Comparison of ENCODE assay signal across 9 mouse cellular contexts in genomic region chr1:51944755-51945154, GRCm38 (mm10). TPM values are rescaled to one million over a fixed set of nuclear protein-coding genes. Genes with fewer than 3 reads are reported as not detected.
DNase-seq lines count a peak whose midpoint lies in the region; ATAC-seq and TF ChIP-seq lines count a peak whose summit lies in the region.
"Had no signal": no experiment of that assay in that cellular context is flagged by ENCODE, and none has a peak within 500 bp of the region (broad histone marks: within the 10 kb centered on the region; RNA-seq: fewer than 3 reads in every experiment).

No protein-coding gene starts in this region.

- H3K9ac ChIP-seq in intestine, embryonic 14.5 days (ENCODE audit: low read length), result no peak overlapping the region
- H3K9ac ChIP-seq in intestine, embryonic 15.5 days, result no peak overlapping the region
- H3K9ac ChIP-seq in ES-Bruce4 (ENCODE audit: low read depth, poor library complexity, severe bottlenecking), result no peak overlapping the region
- H3K9ac ChIP-seq in midbrain, embryonic 14.5 days (replicated peaks; ENCODE audit: low read length), result no peak overlapping the region
- H3K9ac ChIP-seq: liver, embryonic 13.5 days had no signal

- no peak overlapping the region for H3K27ac ChIP-seq in intestine, embryonic 14.5 days (ENCODE audit: low read depth)
- no peak overlapping the region for H3K27ac ChIP-seq in intestine, embryonic 15.5 days
- no peak overlapping the region for H3K27ac ChIP-seq in ES-Bruce4 (ENCODE audit: insufficient read depth, low read length)
- H3K27ac ChIP-seq in midbrain, embryonic 14.5 days (replicated peaks; ENCODE audit: low read depth, low read length), result no peak overlapping the region
- H3K27ac ChIP-seq: liver, embryonic 13.5 days had no signal

- peak; percentile 24 for TF ChIP-seq CTCF in ES-Bruce4 (IDR thresholded peaks at IDR 0.05; ENCODE audit: low read depth, low read length)

- no peak overlapping the region for H3K4me2 ChIP-seq in intestine, embryonic 14.5 days (ENCODE audit: low read length)
- H3K4me2 ChIP-seq in intestine, embryonic 15.5 days (replicated peaks), result no peak overlapping the region
- H3K4me2 ChIP-seq in midbrain, embryonic 14.5 days (ENCODE audit: low read length), result no peak overlapping the region
- H3K4me2 ChIP-seq: liver, embryonic 13.5 days had no signal

- TF ChIP-seq POLR2A in ES-Bruce4 (IDR thresholded peaks at IDR 0.05; ENCODE audit: insufficient read depth, low read length), result no peak

- 42% methylated on average over 5 of the region's 5 CpGs for WGBS in intestine, embryonic 14.5 days
- 41% methylated on average over 5 of the region's 5 CpGs for WGBS in intestine, embryonic 15.5 days
- 46% methylated on average over 5 of the region's 5 CpGs for WGBS in midbrain, embryonic 14.5 days

- peak; percentile 77 for DNase-seq in intestine, embryonic 14.5 days (ENCODE audit: low spot score)
- DNase-seq in cerebellum, adult 11 months, result peak; percentile 12
- peak; percentile 10 to 22 for DNase-seq in frontal cortex, postnatal 25 days (ENCODE audit: low spot score in 2 of 2)
- peak; percentile 8 to 50 for DNase-seq in layer of hippocampus, postnatal 14 days (ENCODE audit: low spot score in 2 of 2)
- DNase-seq in midbrain, embryonic 14.5 days, result peak; percentile 88
- no peak for DNase-seq in ovary, adult 18-20 months (ENCODE audit: low spot score)
- DNase-seq: liver, embryonic 13.5 days had no signal

- H3K9me3 ChIP-seq in intestine, embryonic 14.5 days (ENCODE audit: control insufficient read depth, low read length), result no peaks in the 10 kb centered on the region
- no peaks in the 10 kb centered on the region for H3K9me3 ChIP-seq in intestine, embryonic 15.5 days
- no peaks in the 10 kb centered on the region for H3K9me3 ChIP-seq in ES-Bruce4 (replicated peaks; ENCODE audit: control insufficient read depth, insufficient read depth, low read length, poor library complexity, severe bottlenecking)
- H3K9me3 ChIP-seq in midbrain, embryonic 14.5 days (ENCODE audit: control insufficient read depth, low read length), result no peaks in the 10 kb centered on the region
- H3K9me3 ChIP-seq: liver, embryonic 13.5 days had no signal

- no peaks in the 10 kb centered on the region for H3K27me3 ChIP-seq in intestine, embryonic 14.5 days (replicated peaks; ENCODE audit: control insufficient read depth, insufficient read depth, low read length)
- no peaks in the 10 kb centered on the region for H3K27me3 ChIP-seq in intestine, embryonic 15.5 days (replicated peaks)
- no peaks in the 10 kb centered on the region for H3K27me3 ChIP-seq in ES-Bruce4 (ENCODE audit: control insufficient read depth, insufficient read depth, low read length, poor library complexity, severe bottlenecking)
- H3K27me3 ChIP-seq in midbrain, embryonic 14.5 days (ENCODE audit: control insufficient read depth, insufficient read depth, low read length), result no peaks in the 10 kb centered on the region
- H3K27me3 ChIP-seq: liver, embryonic 13.5 days had no signal

- no peak overlapping the region for H3K4me3 ChIP-seq in intestine, embryonic 14.5 days (ENCODE audit: low read depth, low read length)
- no peak overlapping the region for H3K4me3 ChIP-seq in intestine, embryonic 15.5 days (replicated peaks)
- H3K4me3 ChIP-seq in ES-Bruce4 (ENCODE audit: low read depth, low read length), result no peak overlapping the region
- no peak overlapping the region for H3K4me3 ChIP-seq in midbrain, embryonic 14.5 days (replicated peaks; ENCODE audit: low read depth, low read length)
- H3K4me3 ChIP-seq: liver, embryonic 13.5 days had no signal

- ATAC-seq in intestine, embryonic 14.5 days (replicated peaks; ENCODE audit: low FRiP score, low TSS enrichment, low read depth), result no peak
- no peak for ATAC-seq in intestine, embryonic 15.5 days
- ATAC-seq in midbrain, embryonic 14.5 days (ENCODE audit: low FRiP score, low TSS enrichment), result no peak

- no peaks in the 10 kb centered on the region for H3K36me3 ChIP-seq in intestine, embryonic 14.5 days (ENCODE audit: control insufficient read depth, insufficient read depth, low read length)
- no peaks in the 10 kb centered on the region for H3K36me3 ChIP-seq in intestine, embryonic 15.5 days
- no peaks in the 10 kb centered on the region for H3K36me3 ChIP-seq in ES-Bruce4 (ENCODE audit: control insufficient read depth, insufficient read depth, low read length, poor library complexity, severe bottlenecking)
- H3K36me3 ChIP-seq in midbrain, embryonic 14.5 days (ENCODE audit: control insufficient read depth, insufficient read depth, low read length), result no peaks in the 10 kb centered on the region
- H3K36me3 ChIP-seq: liver, embryonic 13.5 days had no signal

- no peaks in the 10 kb centered on the region for H3K4me1 ChIP-seq in intestine, embryonic 14.5 days (replicated peaks; ENCODE audit: control insufficient read depth, insufficient read depth, low read length)
- no peaks in the 10 kb centered on the region for H3K4me1 ChIP-seq in intestine, embryonic 15.5 days (replicated peaks)
- H3K4me1 ChIP-seq in ES-Bruce4 (ENCODE audit: control insufficient read depth, insufficient read depth, low read length), result no peaks in the 10 kb centered on the region
- H3K4me1 ChIP-seq in midbrain, embryonic 14.5 days (ENCODE audit: control insufficient read depth, insufficient read depth, low read length), result no peaks in the 10 kb centered on the region
- H3K4me1 ChIP-seq: liver, embryonic 13.5 days had no signal

- no peak for TF ChIP-seq EP300 in ES-Bruce4 (IDR thresholded peaks at IDR 0.05; ENCODE audit: insufficient read depth, low read depth, low read length)

RNA-seq across cellular contexts. Expression of gene Myo1b, which starts 28.9 kb away (rescaled TPM):
- polyA plus RNA-seq in intestine, embryonic 14.5 days (2014; fragmentation: Nextera tagmentation; extraction: Ambion mirVana), result 69.9 and 89.4 TPM in 2 replicates
- polyA plus RNA-seq in intestine, embryonic 15.5 days (2015; fragmentation: Nextera tagmentation; extraction: Ambion mirVana), result 45.8 and 54.0 TPM in 2 replicates
- 46.3 and 54.4 TPM in 2 replicates for polyA plus RNA-seq in ES-Bruce4 (2011; ENCODE audit: insufficient read depth, insufficient read length, low read depth, missing spikeins)
- total RNA-seq in layer of hippocampus, postnatal 14 days (2021), result 10 to 100 TPM; 29.3 to 32.3 TPM
- 60.4 and 93.1 TPM in 2 replicates for polyA plus RNA-seq in midbrain, embryonic 14.5 days (2014; fragmentation: Nextera tagmentation; extraction: Ambion mirVana)

RNA-seq across cellular contexts. Expression of gene Stat4, which starts 42.2 kb away (rescaled TPM):
- 2.4 TPM in 2 replicates for polyA plus RNA-seq in intestine, embryonic 14.5 days (2014; fragmentation: Nextera tagmentation; extraction: Ambion mirVana)
- 1.2 and 1.7 TPM in 2 replicates for polyA plus RNA-seq in intestine, embryonic 15.5 days (2015; fragmentation: Nextera tagmentation; extraction: Ambion mirVana)
- 5.3 and 6.8 TPM in 2 replicates for polyA plus RNA-seq in ES-Bruce4 (2011; ENCODE audit: insufficient read depth, insufficient read length, low read depth, missing spikeins)
- under 1 TPM; 0.55 to 0.81 TPM for total RNA-seq in layer of hippocampus, postnatal 14 days (2021)
- 0.34 and 0.47 TPM in 2 replicates for polyA plus RNA-seq in midbrain, embryonic 14.5 days (2014; fragmentation: Nextera tagmentation; extraction: Ambion mirVana)
